Mouse (Mus musculus) E14TG2a.4 (cell line): ENCODE measurements around the gene Snx4.

Experiments
- CTCF ChIP-seq: conservative IDR thresholded peaks from 2 replicates; pipeline ENCODE4 v1.5.1; 2014; ENCODE audit warnings: low read length
- NANOG ChIP-seq: IDR thresholded peaks from 2 replicates; pipeline ENCODE4 v1.6.1; 2014; ENCODE audit warnings: borderline replicate concordance, low read length, mixed read lengths

DNA sequence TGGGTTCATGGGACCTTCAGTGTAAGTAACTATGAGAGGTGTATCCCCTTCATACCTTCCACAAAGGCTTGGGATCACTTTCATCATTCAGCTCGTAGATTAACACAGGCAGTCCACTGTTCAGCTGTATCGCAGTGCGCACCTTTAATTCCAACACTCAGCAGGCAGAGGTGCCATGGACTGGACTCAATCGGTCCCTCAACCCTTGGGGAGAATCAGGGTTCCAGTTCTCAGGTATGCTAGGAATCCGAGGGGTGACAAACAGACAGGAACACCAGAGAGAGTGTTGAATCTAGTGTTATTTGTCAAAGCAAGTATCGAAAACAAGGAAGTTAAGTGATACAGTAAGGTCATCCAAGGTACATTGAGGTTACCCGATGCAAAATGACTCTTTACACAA lies 41.0 kb downstream of the Snx4 start:
- TF ChIP-seq CTCF (no peak), NANOG (no peak)
